Mouse (Mus musculus): ENCODE measurements around the gene Ica1. TPM values are rescaled to one million over a fixed set of nuclear protein-coding genes. Genes with fewer than 3 reads are reported as not detected.

Gene Ica1
- polyA plus RNA-seq, 1 experiment: 0.69 TPM

DNA sequence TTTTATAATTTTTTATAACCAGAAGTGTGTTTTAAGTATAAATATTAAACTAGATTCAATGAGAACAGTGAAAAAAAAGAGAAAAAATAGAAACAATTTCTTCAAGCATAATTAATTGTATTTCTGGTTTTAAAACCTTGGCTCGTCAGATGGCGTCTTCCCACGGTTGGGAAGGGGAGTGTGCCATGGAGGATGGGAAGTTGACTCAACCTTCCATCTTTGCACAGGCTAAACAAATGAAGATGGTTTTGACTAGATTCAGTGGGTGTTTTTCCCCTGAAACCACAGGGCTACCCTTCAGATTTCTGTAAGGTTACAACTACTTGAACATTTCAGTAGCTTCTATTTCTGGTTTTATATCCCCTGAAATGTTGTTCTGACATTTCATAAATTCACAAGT is 12.5 kb downstream of the Ica1 start:
- Histone ChIP-seq H3K4me1 (replicated peaks; ENCODE audit: control insufficient read depth, insufficient read depth, low read length) (no peaks in the 10 kb centered on the region), H3K4me3 (ENCODE audit: control insufficient read depth, insufficient read depth, low read length) (no peak overlapping the region), H3K27ac (ENCODE audit: control insufficient read depth, insufficient read depth, low read length) (no peak overlapping the region), H3K27me3 (ENCODE audit: control insufficient read depth, insufficient read depth, low read length) (no peaks in the 10 kb centered on the region), H3K36me3 (ENCODE audit: control insufficient read depth, insufficient read depth, low read length) (no peaks in the 10 kb centered on the region)
- 97% methylated on average over 3 of the region's 3 CpGs for WGBS
- no peak for DNase-seq
- no peak for TF ChIP-seq POLR2A (IDR thresholded peaks at IDR 0.05; ENCODE audit: control insufficient read depth, extremely low read depth, insufficient read depth, low read length, poor library complexity)

DNA sequence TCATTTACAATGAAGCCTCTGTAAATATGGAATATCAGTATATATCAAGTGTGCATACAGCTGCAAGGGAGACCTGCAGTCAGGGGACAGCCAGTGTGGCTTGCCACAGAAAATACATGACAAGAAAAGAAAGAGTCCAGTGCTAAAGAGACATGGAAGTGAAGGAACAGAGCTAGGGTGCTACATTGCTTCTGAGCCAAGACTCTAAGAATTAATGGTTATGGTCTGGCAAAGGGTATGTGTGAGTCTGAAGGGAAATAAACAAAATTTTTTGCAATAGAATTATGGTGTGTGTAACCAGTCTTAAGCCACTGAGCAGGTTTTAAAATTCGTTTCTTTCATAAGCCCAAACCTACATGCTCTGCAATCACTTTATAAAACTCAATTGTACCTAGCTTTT is 13.2 kb downstream of the Ica1 start:
- 90% methylated on average over 1 of the region's 1 CpGs for WGBS

DNA sequence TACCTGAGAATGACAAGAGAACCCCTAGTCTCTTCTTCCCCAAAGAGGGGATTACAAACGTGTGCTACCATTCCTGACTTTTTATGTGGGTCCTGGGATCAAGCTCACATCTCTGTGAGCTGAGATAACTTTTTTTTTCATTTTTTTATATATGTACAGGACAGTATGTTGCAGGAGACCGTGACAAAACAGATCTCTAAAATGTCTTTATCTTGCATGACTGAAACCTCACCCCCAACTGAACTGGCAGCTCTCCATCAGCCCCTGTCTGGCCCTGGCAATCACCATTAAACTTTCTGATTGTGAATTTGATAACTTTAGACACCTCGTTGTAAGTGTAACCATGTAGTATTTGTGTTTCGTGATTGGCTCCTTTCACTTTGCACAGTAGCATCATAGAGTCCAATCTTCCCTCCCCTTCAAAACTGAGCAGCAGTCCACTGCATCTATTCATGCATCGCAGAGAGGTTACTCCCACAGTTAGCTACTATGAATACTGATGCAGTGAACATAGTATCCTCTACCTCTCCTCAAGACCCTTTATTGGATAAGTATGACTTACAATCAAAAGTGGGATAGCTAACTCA is 17.5 kb downstream of the Ica1 start:
- WGBS: 91% methylated on average over 5 of the region's 5 CpGs
- Histone ChIP-seq H3K27ac (ENCODE audit: control insufficient read depth, insufficient read depth, low read length) (no peak overlapping the region), H3K4me1 (replicated peaks; ENCODE audit: control insufficient read depth, insufficient read depth, low read length) (no peaks in the 10 kb centered on the region), H3K36me3 (ENCODE audit: control insufficient read depth, insufficient read depth, low read length) (no peaks in the 10 kb centered on the region), H3K4me3 (ENCODE audit: control insufficient read depth, insufficient read depth, low read length) (no peak overlapping the region), H3K27me3 (ENCODE audit: control insufficient read depth, insufficient read depth, low read length) (no peaks in the 10 kb centered on the region)
- no peak for TF ChIP-seq POLR2A (IDR thresholded peaks at IDR 0.05; ENCODE audit: control insufficient read depth, extremely low read depth, insufficient read depth, low read length, poor library complexity)
- TF ChIP-seq CTCF (IDR thresholded peaks at IDR 0.05; ENCODE audit: borderline replicate concordance, control insufficient read depth, extremely low read depth, insufficient read depth, low read length, poor library complexity): no peak
- no peak for DNase-seq

More for the DNA sequence above, 13.2 kb downstream of the Ica1 start:
- TF ChIP-seq CTCF (IDR thresholded peaks at IDR 0.05; ENCODE audit: borderline replicate concordance, control insufficient read depth, extremely low read depth, insufficient read depth, low read length, poor library complexity) (no peak), POLR2A (IDR thresholded peaks at IDR 0.05; ENCODE audit: control insufficient read depth, extremely low read depth, insufficient read depth, low read length, poor library complexity) (no peak)
- Histone ChIP-seq H3K4me1 (replicated peaks; ENCODE audit: control insufficient read depth, insufficient read depth, low read length) (no peaks in the 10 kb centered on the region), H3K36me3 (ENCODE audit: control insufficient read depth, insufficient read depth, low read length) (no peaks in the 10 kb centered on the region), H3K27me3 (ENCODE audit: control insufficient read depth, insufficient read depth, low read length) (no peaks in the 10 kb centered on the region), H3K27ac (ENCODE audit: control insufficient read depth, insufficient read depth, low read length) (no peak overlapping the region), H3K4me3 (ENCODE audit: control insufficient read depth, insufficient read depth, low read length) (no peak overlapping the region)
- DNase-seq: no peak

DNA sequence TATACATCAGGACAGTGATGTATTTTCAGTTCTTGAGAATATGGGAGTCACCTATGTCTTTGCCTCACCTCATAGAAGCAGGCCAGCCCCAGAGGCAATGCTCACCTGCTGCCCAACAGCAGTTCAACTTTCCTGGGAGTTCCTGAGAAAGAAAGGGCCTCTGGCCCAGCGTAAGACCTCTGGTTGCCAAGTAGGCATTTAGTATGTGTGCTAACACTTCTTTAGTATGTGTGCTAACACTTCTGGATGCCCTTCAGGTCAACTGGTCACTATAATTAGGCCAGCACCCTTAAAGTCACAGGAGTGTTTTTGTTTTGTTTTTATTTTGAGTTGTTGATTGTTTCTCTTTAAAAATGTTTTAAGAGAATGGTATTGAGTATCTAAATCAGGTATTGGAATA is 18.4 kb downstream of the Ica1 start:
- Histone ChIP-seq H3K27ac (ENCODE audit: control insufficient read depth, insufficient read depth, low read length) (no peak overlapping the region), H3K27me3 (ENCODE audit: control insufficient read depth, insufficient read depth, low read length) (no peaks in the 10 kb centered on the region), H3K4me3 (ENCODE audit: control insufficient read depth, insufficient read depth, low read length) (no peak overlapping the region), H3K4me1 (replicated peaks; ENCODE audit: control insufficient read depth, insufficient read depth, low read length) (no peaks in the 10 kb centered on the region), H3K36me3 (ENCODE audit: control insufficient read depth, insufficient read depth, low read length) (no peaks in the 10 kb centered on the region)
- DNase-seq: no peak
- 100% methylated on average over 1 of the region's 1 CpGs for WGBS
- no peak for TF ChIP-seq POLR2A (IDR thresholded peaks at IDR 0.05; ENCODE audit: control insufficient read depth, extremely low read depth, insufficient read depth, low read length, poor library complexity)
- no peak for TF ChIP-seq CTCF (IDR thresholded peaks at IDR 0.05; ENCODE audit: borderline replicate concordance, control insufficient read depth, extremely low read depth, insufficient read depth, low read length, poor library complexity)

DNA sequence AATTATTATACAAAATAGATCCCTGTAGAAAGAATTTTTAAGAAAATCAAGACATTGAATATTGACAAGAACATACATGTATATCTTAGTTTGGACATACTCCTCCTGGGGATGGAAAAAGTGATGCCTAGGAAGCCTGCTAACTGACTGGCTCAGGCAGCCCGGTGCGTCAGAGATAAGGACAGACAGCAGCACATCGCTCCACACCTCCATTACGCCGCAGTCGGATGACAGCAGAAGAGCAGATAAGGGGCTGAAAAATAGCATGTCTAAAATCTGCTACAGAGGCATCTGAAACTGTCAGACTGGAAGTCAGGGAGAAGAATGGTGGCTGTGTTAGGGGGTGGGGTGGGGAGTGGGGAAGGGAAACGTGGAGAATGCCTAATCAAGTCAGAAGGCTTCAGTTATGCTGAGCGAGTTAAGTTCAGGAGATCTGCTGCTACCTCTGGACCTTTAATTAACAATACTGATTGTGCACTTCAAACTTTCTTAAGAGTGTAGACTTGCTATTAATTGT is 22.5 kb downstream of the Ica1 start:
- H3K36me3 ChIP-seq (ENCODE audit: control insufficient read depth, insufficient read depth, low read length): no peaks in the 10 kb centered on the region
- 96% methylated on average over 8 of the region's 8 CpGs for WGBS
- no peak overlapping the region for H3K27ac ChIP-seq (ENCODE audit: control insufficient read depth, insufficient read depth, low read length)
- no peaks in the 10 kb centered on the region for H3K4me1 ChIP-seq (replicated peaks; ENCODE audit: control insufficient read depth, insufficient read depth, low read length)
- H3K27me3 ChIP-seq (ENCODE audit: control insufficient read depth, insufficient read depth, low read length): no peaks in the 10 kb centered on the region
- no peak overlapping the region for H3K4me3 ChIP-seq (ENCODE audit: control insufficient read depth, insufficient read depth, low read length)
- no peak for DNase-seq
- no peak for TF ChIP-seq POLR2A (IDR thresholded peaks at IDR 0.05; ENCODE audit: control insufficient read depth, extremely low read depth, insufficient read depth, low read length, poor library complexity)
- TF ChIP-seq CTCF (IDR thresholded peaks at IDR 0.05; ENCODE audit: borderline replicate concordance, control insufficient read depth, extremely low read depth, insufficient read depth, low read length, poor library complexity): no peak

DNA sequence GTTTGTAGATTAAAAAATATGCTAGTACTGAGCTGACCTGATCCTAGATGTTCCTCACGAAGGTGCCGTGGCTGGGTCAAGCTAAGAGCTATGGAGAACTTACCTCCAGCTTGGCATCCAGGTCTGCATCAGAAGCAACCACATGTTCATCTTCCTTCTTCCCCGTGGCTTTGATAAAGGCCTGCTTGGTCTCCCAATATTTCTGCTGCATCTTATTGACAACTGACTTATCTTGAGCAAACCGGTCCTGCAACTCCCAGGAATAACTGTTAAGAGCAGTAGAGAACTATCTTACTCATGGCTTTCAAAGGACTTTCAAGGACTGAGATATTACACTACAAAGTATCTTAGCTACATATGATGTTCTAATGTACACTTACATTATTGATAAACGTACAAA is 23.8 kb downstream of the Ica1 start:
- no peak overlapping the region for H3K27ac ChIP-seq (ENCODE audit: control insufficient read depth, insufficient read depth, low read length)
- H3K4me3 ChIP-seq (ENCODE audit: control insufficient read depth, insufficient read depth, low read length): no peak overlapping the region
- TF ChIP-seq CTCF (IDR thresholded peaks at IDR 0.05; ENCODE audit: borderline replicate concordance, control insufficient read depth, extremely low read depth, insufficient read depth, low read length, poor library complexity): no peak
- no peak for TF ChIP-seq POLR2A (IDR thresholded peaks at IDR 0.05; ENCODE audit: control insufficient read depth, extremely low read depth, insufficient read depth, low read length, poor library complexity)
- no peaks in the 10 kb centered on the region for H3K4me1 ChIP-seq (replicated peaks; ENCODE audit: control insufficient read depth, insufficient read depth, low read length)
- no peak for DNase-seq
- WGBS: 94% methylated on average over 5 of the region's 5 CpGs
- no peaks in the 10 kb centered on the region for H3K36me3 ChIP-seq (ENCODE audit: control insufficient read depth, insufficient read depth, low read length)
- no peaks in the 10 kb centered on the region for H3K27me3 ChIP-seq (ENCODE audit: control insufficient read depth, insufficient read depth, low read length)

DNA sequence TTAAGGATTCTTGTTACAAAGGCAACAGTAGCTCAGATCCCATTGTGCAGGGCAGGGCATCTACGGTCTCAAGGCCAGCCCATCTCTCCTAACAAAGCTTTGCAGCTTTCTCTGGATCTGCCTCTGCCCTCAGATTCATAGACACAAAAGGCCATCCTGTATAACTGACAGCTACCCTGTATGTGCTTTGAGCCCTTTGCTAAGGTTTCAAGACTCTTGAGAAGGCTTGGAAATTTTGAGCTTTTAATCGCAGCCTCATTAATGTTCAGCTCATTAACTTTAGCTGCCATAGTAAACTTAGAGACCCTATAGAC is 24.6 kb downstream of the Ica1 start:
- H3K36me3 ChIP-seq (ENCODE audit: control insufficient read depth, insufficient read depth, low read length): no peaks in the 10 kb centered on the region
- no peaks in the 10 kb centered on the region for H3K27me3 ChIP-seq (ENCODE audit: control insufficient read depth, insufficient read depth, low read length)
- no peak for TF ChIP-seq CTCF (IDR thresholded peaks at IDR 0.05; ENCODE audit: borderline replicate concordance, control insufficient read depth, extremely low read depth, insufficient read depth, low read length, poor library complexity)
- no peak for TF ChIP-seq POLR2A (IDR thresholded peaks at IDR 0.05; ENCODE audit: control insufficient read depth, extremely low read depth, insufficient read depth, low read length, poor library complexity)
- WGBS: over 99% methylated on average over 2 of the region's 2 CpGs
- H3K4me1 ChIP-seq (replicated peaks; ENCODE audit: control insufficient read depth, insufficient read depth, low read length): no peaks in the 10 kb centered on the region
- H3K27ac ChIP-seq (ENCODE audit: control insufficient read depth, insufficient read depth, low read length): no peak overlapping the region
- no peak overlapping the region for H3K4me3 ChIP-seq (ENCODE audit: control insufficient read depth, insufficient read depth, low read length)
- no peak for DNase-seq

Data from thymus, adult 2 months (tissue).